Mouse (Mus musculus) stomach, postnatal 0 days (tissue): ENCODE data around the gene Meis2.

ENCODE experiments used
- CTCF ChIP-seq: IDR thresholded peaks from 2 replicates; pipeline ENCODE4 v1.5.1; 2016; ENCODE audit warnings: antibody characterized with exemption, low read depth, mild to moderate bottlenecking, moderate library complexity
- EP300 ChIP-seq: optimal IDR thresholded peaks from 2 replicates; pipeline ENCODE3; 2016; ENCODE audit warnings: antibody characterized with exemption

GRCm38 (mm10) chr2:116080961-116081360, 15.3 kb upstream of the Meis2 start:
- TF ChIP-seq CTCF (no peak), EP300 (no peak)
